Mouse (Mus musculus) small intestine, adult 2 months (tissue): ENCODE measurements around the gene Ccdc162.

Experiments
- CTCF ChIP-seq: fragments of 200-500 bp; IDR thresholded peaks from 2 replicates; pipeline ENCODE4 v1.5.1; 2012; ENCODE audit warnings: low read depth, mild to moderate bottlenecking, control low read depth, inconsistent platforms, low read length, moderate library complexity, mixed read lengths; ENCODE audit not compliant: insufficient replicate concordance, insufficient read length; ENCODE audit errors: extremely low read depth
- POLR2A ChIP-seq: fragments of 200-500 bp; IDR thresholded peaks from 2 replicates; pipeline ENCODE4 v1.6.1; 2012; ENCODE audit warnings: low read depth, mild to moderate bottlenecking, control low read depth, inconsistent platforms, low read length, moderate library complexity

GRCm38 (mm10) chr10:41550711-41551110, 165.7 kb downstream of the Ccdc162 start:
- no peak for TF ChIP-seq CTCF
- TF ChIP-seq POLR2A, result no peak
